Mouse (Mus musculus): ENCODE data around the gene Sacs.

Sacs gene

DNA sequence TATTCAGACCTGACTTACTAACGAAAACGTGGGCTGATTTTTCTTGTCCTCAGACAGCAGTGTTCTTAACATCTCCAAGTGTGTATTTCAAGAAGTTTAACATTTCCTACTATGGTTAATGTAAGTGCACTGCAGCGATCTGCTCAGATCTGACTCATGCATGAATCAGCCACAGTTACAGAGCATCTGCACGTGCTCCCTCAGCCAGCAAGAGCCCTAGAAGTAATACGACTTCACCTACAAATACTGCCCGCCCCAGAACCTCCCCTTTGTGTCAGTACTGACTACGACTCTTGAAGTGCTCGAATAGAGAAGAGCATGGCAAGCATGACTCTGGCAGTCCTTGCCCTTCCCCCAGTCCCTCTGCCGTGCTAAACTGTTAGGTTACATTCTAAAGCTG, 100.5 kb downstream of the Sacs start:
- no peak for DNase-seq (ENCODE audit: low spot score)

DNA sequence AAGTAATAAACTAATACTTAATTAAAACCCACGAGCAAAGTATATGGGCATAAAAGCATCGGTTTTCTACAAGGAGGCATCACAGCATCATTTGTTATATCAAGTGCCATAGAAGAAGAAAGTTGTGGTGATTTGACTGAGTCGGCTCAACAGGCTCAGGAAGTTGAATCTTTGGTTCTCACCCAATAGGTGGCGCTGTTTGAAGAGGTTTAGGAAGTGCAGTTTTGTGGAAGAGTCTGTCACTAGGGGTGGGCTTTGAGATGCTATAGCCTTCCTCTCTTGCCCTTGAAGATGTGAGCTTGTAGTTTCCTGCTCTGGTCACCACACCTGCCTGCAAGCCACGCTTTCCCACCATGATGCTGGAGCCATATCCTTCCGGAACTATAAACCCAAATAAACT, 104.4 kb downstream of the Sacs start:
- DNase-seq (ENCODE audit: low spot score): no peak

DNA sequence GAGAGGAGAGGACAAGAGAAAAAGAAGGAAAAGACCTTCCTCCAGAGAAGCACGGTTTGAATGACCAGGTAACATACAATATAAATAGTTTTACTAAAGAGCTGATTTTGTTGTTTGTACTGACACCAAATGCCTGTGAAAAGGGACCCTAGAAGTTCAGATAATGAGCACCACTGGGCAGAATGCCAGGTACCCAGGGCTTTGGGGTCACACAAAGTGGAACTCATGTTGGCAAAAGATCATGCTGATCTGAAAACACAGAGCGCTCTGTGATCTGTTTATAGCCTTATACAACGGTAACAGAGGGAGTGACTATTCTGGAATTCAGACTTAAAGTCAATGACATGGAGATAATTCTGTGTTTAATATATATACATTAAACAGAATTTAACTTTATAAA, 108.2 kb downstream of the Sacs start:
- DNase-seq (ENCODE audit: low spot score): no peak

DNA sequence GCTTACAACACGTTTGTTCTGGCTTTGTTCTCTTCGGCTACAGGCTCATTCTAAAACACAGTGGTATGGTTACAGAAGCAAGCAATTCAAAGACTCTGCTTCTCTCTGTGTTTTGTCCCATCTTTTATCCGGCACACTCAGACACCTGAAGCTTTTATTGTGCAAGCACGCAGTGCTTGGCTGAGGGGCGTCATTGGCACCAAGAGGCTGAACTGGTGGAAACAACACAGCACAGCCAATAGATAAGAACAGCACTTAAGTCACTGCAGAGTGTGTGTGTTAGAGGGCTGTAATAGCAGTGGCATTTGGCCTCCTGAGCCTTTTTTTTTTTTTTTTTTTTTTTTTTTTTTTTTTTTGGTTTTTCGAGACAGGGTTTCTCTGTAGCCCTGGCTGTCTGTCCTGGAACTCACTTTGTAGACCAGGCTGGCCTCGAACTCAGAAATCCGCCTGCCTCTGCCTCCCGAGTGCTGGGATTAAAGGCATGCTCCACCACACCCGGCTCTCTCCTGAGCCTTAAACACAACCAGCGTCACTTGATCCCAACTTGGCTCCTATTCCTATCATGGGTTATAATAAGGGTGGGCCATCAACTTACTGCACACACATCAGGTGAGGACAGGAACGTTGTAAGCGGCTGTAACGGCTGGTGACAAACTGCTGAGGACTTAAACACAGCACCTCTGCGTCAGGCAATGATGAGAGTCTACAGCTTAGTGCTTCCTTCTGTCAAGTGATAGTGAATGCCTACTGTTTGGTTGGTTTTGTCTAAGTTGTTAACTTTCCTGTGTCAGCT, 114.5 kb downstream of the Sacs start:
- DNase-seq (ENCODE audit: low spot score): no peak

DNA sequence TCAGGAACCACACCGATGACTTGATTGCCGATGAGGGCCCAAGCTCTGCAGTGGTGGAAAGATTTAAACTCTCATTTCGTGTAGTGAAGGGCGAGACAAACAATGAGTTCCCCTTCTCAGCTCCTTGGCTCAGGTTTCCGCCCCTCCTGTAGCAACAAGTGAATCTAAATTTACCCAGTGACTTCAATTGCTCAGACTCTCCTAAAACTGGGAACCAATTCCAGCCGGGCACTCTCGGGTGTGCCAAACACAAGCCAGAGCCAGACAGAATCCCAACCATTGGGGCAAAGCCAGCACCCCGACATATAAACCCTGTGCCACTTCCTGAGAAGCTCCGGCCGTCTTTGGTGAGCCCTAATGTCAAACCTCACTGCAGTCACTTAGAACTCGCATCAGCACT, 120.1 kb downstream of the Sacs start, which contains the start of gene Sgcg:
Gene Sgcg (minus strand): TSS at position 139 of the 400 bp plus-strand sequence.
- no peak for DNase-seq (ENCODE audit: low spot score)

DNA sequence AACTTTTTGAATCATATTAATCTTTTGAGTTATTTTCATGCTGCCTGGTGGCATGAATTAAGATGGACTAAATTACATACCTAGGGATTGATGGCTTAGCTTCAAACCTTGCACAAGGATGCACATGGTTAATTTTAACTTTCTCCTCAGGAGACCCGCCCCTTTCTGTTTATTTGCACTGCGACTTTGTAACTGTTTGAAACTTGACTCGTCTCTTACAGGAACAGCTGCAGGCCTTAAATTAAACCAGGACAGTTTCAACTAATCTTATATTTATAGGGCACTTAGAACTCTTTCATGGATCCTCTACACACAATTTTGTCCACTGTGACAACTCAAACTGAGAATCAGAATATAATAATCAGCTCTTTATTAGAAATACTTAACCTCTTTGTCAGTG, 120.8 kb downstream of the Sacs start:
- no peak for DNase-seq (ENCODE audit: low spot score)

DNA sequence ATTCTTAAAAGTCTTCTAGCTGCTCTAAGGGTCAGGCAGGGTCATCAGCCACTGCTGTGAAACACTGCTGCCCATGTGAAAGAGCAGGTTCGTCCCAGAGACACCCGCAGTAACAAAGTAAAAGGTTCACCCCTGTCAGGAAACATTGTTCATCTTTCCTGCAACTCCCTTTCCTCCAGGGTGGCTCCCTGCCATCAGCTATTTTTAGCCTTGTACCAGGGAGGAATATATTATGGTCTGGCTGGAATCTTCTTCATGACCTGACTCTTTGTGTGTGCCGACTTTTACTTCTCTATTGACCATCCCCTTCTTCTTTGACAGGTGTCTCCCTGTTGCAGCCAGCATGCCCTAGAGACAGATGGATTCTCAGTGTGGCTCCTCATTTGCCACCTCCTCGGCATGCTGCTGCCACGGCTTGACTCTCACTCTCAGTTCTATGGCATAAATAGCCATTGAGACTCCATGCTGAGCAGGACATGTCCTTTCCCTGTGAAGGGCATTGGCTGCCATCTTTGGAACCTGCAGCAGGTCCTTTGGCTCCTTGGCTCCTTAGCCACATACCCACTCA, 129.7 kb downstream of the Sacs start:
- no peak for DNase-seq (ENCODE audit: low spot score)

DNA sequence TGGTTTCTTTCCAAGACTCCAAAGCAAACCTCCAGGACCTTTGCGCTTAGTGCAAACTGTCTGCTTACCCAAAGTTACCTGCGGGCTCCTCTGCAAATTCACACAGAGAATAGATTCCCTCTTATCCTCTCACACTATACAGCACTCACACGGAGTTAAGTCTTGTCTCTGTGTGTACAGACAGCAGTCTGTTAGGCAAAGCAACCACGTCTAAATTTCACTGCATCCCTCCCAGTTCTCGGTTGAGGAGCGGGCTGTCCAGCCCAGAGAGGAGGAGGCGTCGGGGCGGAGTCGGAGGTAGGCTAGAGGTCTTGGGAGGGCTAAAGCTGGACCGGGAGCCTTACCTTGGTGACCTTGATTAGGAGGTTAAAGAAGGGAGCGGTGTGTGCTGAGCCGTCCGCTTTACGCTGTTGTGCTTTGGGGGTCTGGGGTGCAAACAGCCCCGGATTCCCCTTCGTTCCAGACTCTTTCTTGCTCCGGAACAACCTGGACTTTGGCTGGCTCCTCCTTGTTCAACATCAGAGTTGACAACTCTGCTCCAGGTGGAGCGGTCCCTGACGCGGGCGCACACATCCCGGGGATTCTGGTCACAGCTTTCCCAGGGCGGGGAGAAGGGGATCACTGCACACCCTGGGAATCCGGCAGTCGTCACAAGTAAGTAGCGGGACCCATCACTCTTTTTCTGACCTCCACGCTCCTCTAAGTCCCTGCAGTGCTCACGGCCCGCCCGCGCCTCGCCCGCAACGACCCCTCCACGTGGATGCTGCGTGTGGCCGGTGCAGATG, 136.3 kb downstream of the Sacs start:
- DNase-seq (ENCODE audit: low spot score): no peak

DNA sequence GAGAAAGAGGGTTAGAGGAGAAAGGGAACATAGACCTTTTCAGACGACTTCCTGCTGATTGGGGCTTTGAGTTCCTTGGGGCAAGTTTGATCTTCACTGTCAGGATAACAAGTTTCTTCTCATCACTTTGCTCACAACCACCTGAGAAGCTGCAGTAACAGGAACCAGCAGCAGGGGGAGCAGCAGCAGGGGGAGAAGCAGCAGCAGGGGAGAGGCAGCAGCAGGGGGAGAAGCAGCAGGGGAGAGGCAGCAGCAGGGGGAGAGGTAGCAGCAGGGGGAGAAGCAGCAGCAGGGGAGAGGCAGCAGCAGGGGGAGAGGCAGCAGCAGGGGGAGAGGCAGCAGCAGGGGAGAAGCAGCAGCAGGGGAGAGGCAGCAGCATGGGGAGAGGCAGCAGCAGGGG, 139.0 kb downstream of the Sacs start:
- peak; percentile 24 for DNase-seq (ENCODE audit: low spot score)

DNA sequence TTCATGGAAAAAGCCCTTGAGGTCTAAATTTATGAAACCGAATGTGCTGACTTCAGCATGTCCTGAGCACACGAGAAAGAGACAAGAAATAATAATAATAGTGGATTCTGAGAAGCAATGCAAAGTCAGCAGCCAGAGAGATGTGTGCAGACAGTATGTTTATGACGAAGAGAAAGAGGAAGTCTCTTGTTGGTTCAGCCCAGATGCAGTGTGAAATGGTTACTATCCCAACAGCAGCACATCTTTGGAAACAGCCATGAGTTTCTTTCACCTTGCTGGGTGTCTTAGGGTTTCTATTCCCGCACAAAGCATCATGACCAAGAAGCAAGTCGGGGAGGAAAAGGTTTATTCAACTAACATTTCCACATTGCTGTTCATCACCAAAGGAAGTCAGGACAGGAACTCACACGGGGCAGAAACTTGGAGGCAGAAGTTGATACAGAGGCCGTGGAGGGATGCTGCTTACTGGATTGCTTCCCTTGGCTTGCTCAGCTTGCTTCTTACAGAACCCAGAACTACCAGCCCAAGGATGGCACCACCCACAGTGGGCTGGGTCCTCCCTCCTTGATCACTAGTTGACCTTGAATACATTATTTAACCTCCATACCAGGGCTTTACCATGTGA, 140.5 kb downstream of the Sacs start:
- no peak for DNase-seq (ENCODE audit: low spot score)

DNA sequence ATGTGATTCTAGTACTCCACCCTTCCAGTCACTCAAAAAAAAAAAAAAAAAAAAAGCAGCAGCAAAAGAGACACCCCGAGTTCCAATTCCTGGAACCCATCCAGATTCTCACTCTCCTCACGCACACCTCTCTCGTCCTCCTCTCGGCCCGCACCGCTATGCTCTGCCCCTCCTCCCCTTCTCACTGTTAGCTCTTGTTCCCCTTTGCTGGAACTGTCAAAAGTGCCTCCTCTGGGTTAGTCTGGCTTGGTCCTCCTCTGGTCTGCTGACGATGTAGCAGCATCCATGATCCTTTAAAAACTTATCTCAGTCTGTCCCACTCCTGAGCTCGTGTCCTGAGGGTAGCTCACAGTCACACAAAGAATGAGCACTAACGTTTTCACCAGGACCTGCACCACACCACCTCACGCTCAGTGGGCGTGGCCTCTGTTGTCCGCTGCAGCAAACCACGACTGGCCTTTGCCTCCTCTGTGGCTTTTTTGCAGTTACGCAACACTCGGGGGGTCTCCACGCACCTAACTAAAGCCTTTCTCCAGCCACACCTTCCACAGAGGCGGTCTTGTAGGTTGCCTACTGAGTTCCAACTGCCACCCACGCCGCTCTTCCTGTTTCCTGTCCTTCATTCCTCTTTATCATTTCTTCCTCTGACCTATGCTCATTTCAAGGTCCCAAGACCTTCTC, 150.5 kb downstream of the Sacs start:
- no peak for DNase-seq (ENCODE audit: low spot score)
